Mouse (Mus musculus): ENCODE data around the gene Rmnd5b. TPM values are rescaled to one million over a fixed set of nuclear protein-coding genes. Genes with fewer than 3 reads are reported as not detected.

The Rmnd5b gene
- polyA plus RNA-seq, 1 experiment from 2014 or later, result 79.8 TPM

GRCm38 (mm10) chr11:51644217-51644616 lies 8.5 kb upstream of the Rmnd5b start:
- WGBS, result 63% methylated on average over 16 of the region's 16 CpGs
- H3K9me3 ChIP-seq (ENCODE audit: control insufficient read depth, low read length), result no peaks in the 10 kb centered on the region
- H3K27me3 ChIP-seq (replicated peaks; ENCODE audit: control insufficient read depth, insufficient read depth, low read length), result no peaks in the 10 kb centered on the region
- H3K4me2 ChIP-seq (ENCODE audit: low read length), result no peak overlapping the region
- H3K4me3 ChIP-seq (ENCODE audit: low read length), result no peak overlapping the region
- peaks cover 3% of the 10 kb centered on the region; the same call in 1 of the 2 replicates for H3K36me3 ChIP-seq (ENCODE audit: control insufficient read depth, insufficient read depth, low read length)
- H3K27ac ChIP-seq (ENCODE audit: low read depth, low read length), result no peak overlapping the region; the same call in 1 of the 2 replicates
- ATAC-seq, result no peak
- no peak overlapping the region for H3K9ac ChIP-seq (ENCODE audit: low read depth, low read length)
- H3K4me1 ChIP-seq (ENCODE audit: control insufficient read depth, insufficient read depth, low read depth, low read length), result peaks cover 13% of the 10 kb centered on the region

DNA sequence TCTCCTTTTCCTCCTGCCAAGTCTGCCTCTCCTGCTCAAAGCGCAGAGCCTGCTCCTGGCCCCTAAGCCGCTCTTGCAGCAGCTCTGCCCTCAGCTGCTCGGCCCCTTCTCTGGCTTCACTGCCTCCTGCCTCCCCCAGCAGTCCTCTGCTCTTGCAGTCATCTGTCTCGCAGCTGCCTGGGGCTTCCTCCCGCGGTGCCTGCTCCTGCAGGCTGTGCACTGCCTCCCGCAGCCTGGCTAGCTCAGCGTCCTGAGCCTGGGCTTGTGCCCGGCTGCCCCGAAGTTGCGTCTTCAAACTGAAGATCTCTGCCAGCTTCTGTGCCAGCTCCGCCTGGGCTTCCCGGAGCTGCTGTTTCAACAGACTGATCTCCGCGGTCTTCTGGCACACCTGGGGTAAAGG lies 8.1 kb upstream of the Rmnd5b start:
- ATAC-seq, result peak; percentile 29; the same call in 1 of the 2 replicates
- H3K9me3 ChIP-seq (ENCODE audit: control insufficient read depth, low read length), result no peaks in the 10 kb centered on the region
- 0 out of 2 replicates have a peak overlapping the region, but pooled peaks have one; percentile 8 for H3K27ac ChIP-seq (ENCODE audit: low read depth, low read length)
- H3K4me1 ChIP-seq (ENCODE audit: control insufficient read depth, insufficient read depth, low read depth, low read length), result peaks cover 8% of the 10 kb centered on the region
- peak overlapping the region; percentile 20; the same call in 1 of the 2 replicates for H3K4me2 ChIP-seq (ENCODE audit: low read length)
- H3K27me3 ChIP-seq (replicated peaks; ENCODE audit: control insufficient read depth, insufficient read depth, low read length), result no peaks in the 10 kb centered on the region
- H3K4me3 ChIP-seq (ENCODE audit: low read length), result no peak overlapping the region
- 53% methylated on average over 15 of the region's 15 CpGs for WGBS
- H3K36me3 ChIP-seq (ENCODE audit: control insufficient read depth, insufficient read depth, low read length), result peaks cover 3% of the 10 kb centered on the region; the same call in 1 of the 2 replicates
- no peak overlapping the region for H3K9ac ChIP-seq (ENCODE audit: low read depth, low read length)

DNA sequence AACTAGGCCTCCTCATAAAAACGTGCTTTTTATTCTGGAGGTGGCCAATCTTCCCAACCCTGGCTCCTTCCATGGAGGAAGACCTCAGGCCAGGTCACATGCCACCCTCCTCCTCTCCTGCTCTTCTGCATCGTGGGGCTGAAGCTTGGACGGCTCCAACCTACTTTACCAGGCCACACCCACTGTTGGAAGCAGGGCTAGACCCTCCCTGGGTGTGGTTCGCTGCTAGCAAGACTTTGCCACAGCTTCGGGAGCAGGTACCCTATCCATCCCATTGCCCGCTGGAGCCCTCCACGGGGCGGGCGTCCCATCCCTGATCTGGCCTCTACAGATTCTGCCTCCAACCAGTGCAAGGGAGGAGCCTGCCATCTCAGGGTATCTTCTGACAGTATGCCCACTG lies 7.5 kb upstream of the Rmnd5b start:
- peaks cover 3% of the 10 kb centered on the region; the same call in 1 of the 2 replicates for H3K36me3 ChIP-seq (ENCODE audit: control insufficient read depth, insufficient read depth, low read length)
- H3K4me2 ChIP-seq (ENCODE audit: low read length), result no peak overlapping the region
- no peaks in the 10 kb centered on the region for H3K27me3 ChIP-seq (replicated peaks; ENCODE audit: control insufficient read depth, insufficient read depth, low read length)
- no peak overlapping the region for H3K9ac ChIP-seq (ENCODE audit: low read depth, low read length)
- no peak overlapping the region for H3K4me3 ChIP-seq (ENCODE audit: low read length)
- H3K9me3 ChIP-seq (ENCODE audit: control insufficient read depth, low read length), result no peaks in the 10 kb centered on the region
- WGBS, result 80% methylated on average over 9 of the region's 9 CpGs
- no peak for ATAC-seq
- no peak overlapping the region for H3K27ac ChIP-seq (ENCODE audit: low read depth, low read length)
- H3K4me1 ChIP-seq (ENCODE audit: control insufficient read depth, insufficient read depth, low read depth, low read length), result peaks cover 3% of the 10 kb centered on the region; the same call in 1 of the 2 replicates

GRCm38 (mm10) chr11:51640748-51641147 lies 5.1 kb upstream of the Rmnd5b start:
- Histone ChIP-seq H3K27ac (ENCODE audit: low read depth, low read length) (no peak overlapping the region), H3K27me3 (replicated peaks; ENCODE audit: control insufficient read depth, insufficient read depth, low read length) (no peaks in the 10 kb centered on the region), H3K9me3 (ENCODE audit: control insufficient read depth, low read length) (no peaks in the 10 kb centered on the region), H3K36me3 (ENCODE audit: control insufficient read depth, insufficient read depth, low read length) (peaks cover 3% of the 10 kb centered on the region; the same call in 1 of the 2 replicates), H3K9ac (ENCODE audit: low read depth, low read length) (no peak overlapping the region), H3K4me1 (ENCODE audit: control insufficient read depth, insufficient read depth, low read depth, low read length) (peaks cover 8% of the 10 kb centered on the region; the same call in 1 of the 2 replicates), H3K4me3 (ENCODE audit: low read length) (no peak overlapping the region), H3K4me2 (ENCODE audit: low read length) (no peak overlapping the region)
- WGBS, result 88% methylated on average over 7 of the region's 7 CpGs
- ATAC-seq, result no peak

GRCm38 (mm10) chr11:51638497-51638896 lies 2.8 kb upstream of the Rmnd5b start:
- Histone ChIP-seq H3K27ac (ENCODE audit: low read depth, low read length) (no peak overlapping the region), H3K4me1 (ENCODE audit: control insufficient read depth, insufficient read depth, low read depth, low read length) (peaks cover 17% of the 10 kb centered on the region), H3K4me3 (ENCODE audit: low read length) (no peak overlapping the region), H3K36me3 (ENCODE audit: control insufficient read depth, insufficient read depth, low read length) (no peaks in the 10 kb centered on the region), H3K9ac (ENCODE audit: low read depth, low read length) (no peak overlapping the region), H3K4me2 (ENCODE audit: low read length) (no peak overlapping the region), H3K27me3 (replicated peaks; ENCODE audit: control insufficient read depth, insufficient read depth, low read length) (no peaks in the 10 kb centered on the region), H3K9me3 (ENCODE audit: control insufficient read depth, low read length) (no peaks in the 10 kb centered on the region)
- WGBS, result 69% methylated on average over 5 of the region's 5 CpGs
- no peak for ATAC-seq

DNA sequence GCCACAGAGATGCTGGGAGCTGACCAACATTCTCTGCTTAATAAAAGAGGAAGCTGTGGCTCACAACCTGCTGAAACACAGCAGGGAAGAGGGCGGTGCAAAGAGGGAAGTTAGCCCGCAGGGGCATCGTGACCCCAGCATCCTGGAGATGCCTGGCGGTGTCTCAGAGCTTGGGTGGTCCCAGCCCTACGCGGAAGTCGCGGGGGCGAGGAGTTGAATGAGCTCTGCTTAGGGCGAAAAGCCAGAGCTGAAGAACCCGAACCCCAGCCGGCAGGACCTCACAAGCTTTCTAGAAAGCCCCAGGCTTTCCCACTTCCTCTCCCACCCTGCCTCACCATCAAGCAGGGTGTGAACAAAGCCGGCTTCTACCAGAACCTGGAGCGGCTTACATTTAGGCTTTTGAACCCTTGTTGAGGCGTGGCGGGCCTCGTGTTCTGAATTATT lies 2.3 kb upstream of the Rmnd5b start:
- Histone ChIP-seq H3K4me3 (ENCODE audit: low read length) (no peak overlapping the region), H3K9me3 (ENCODE audit: control insufficient read depth, low read length) (no peaks in the 10 kb centered on the region), H3K27me3 (replicated peaks; ENCODE audit: control insufficient read depth, insufficient read depth, low read length) (no peaks in the 10 kb centered on the region), H3K4me1 (ENCODE audit: control insufficient read depth, insufficient read depth, low read depth, low read length) (peaks cover 17% of the 10 kb centered on the region), H3K36me3 (ENCODE audit: control insufficient read depth, insufficient read depth, low read length) (no peaks in the 10 kb centered on the region), H3K27ac (ENCODE audit: low read depth, low read length) (0 out of 2 replicates have a peak overlapping the region, but pooled peaks have one; percentile 5), H3K4me2 (ENCODE audit: low read length) (peak overlapping the region; percentile 20; the same call in 1 of the 2 replicates), H3K9ac (ENCODE audit: low read depth, low read length) (no peak overlapping the region)
- no peak for ATAC-seq
- 4% methylated on average over 17 of the region's 17 CpGs for WGBS

- H3K4me2 ChIP-seq (ENCODE audit: low read length), result peak overlapping the region; percentile 56
- peaks cover 17% of the 10 kb centered on the region for H3K4me1 ChIP-seq (ENCODE audit: control insufficient read depth, insufficient read depth, low read depth, low read length)
- no peaks in the 10 kb centered on the region for H3K27me3 ChIP-seq (replicated peaks; ENCODE audit: control insufficient read depth, insufficient read depth, low read length)
- 6% methylated on average over 6 of the region's 6 CpGs for WGBS
- peak overlapping the region; percentile 94 for H3K9ac ChIP-seq (ENCODE audit: low read depth, low read length)
- peak overlapping the region; percentile 83 for H3K27ac ChIP-seq (ENCODE audit: low read depth, low read length)
- H3K9me3 ChIP-seq (ENCODE audit: control insufficient read depth, low read length), result no peaks in the 10 kb centered on the region
- peak overlapping the region; percentile 93 for H3K4me3 ChIP-seq (ENCODE audit: low read length)
- H3K36me3 ChIP-seq (ENCODE audit: control insufficient read depth, insufficient read depth, low read length), result no peaks in the 10 kb centered on the region
- peak; percentile 25; the same call in 1 of the 2 replicates for ATAC-seq
Measured at GRCm38 (mm10) chr11:51636323-51636684, 608 bp upstream of the Rmnd5b start.

DNA sequence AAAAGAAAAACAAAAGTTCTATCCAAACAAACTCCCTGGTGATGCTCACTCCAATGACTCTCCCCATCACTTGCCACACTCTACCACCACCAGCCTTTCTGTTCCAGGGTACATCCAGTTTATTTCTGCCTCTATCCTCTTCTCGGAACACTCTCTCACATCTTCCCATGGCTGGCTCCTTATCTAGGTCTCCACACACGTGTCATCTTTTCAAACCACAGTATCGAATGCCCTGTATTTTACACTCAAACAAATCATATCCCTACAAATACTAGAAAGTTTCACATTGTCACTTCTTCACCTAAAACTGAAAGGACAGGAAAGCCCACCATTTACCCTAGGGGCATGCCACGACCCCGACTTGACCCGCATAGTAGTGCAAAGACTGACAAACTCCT lies 570 bp downstream of the Rmnd5b start:
- 18% methylated on average over 6 of the region's 6 CpGs for WGBS
- Histone ChIP-seq H3K36me3 (ENCODE audit: control insufficient read depth, insufficient read depth, low read length) (no peaks in the 10 kb centered on the region), H3K27ac (ENCODE audit: low read depth, low read length) (peak overlapping the region; percentile 83), H3K4me2 (ENCODE audit: low read length) (peak overlapping the region; percentile 56), H3K4me1 (ENCODE audit: control insufficient read depth, insufficient read depth, low read depth, low read length) (peaks cover 17% of the 10 kb centered on the region), H3K27me3 (replicated peaks; ENCODE audit: control insufficient read depth, insufficient read depth, low read length) (no peaks in the 10 kb centered on the region), H3K4me3 (ENCODE audit: low read length) (peak overlapping the region; percentile 93), H3K9ac (ENCODE audit: low read depth, low read length) (peak overlapping the region; percentile 94), H3K9me3 (ENCODE audit: control insufficient read depth, low read length) (no peaks in the 10 kb centered on the region)
- no peak for ATAC-seq

DNA sequence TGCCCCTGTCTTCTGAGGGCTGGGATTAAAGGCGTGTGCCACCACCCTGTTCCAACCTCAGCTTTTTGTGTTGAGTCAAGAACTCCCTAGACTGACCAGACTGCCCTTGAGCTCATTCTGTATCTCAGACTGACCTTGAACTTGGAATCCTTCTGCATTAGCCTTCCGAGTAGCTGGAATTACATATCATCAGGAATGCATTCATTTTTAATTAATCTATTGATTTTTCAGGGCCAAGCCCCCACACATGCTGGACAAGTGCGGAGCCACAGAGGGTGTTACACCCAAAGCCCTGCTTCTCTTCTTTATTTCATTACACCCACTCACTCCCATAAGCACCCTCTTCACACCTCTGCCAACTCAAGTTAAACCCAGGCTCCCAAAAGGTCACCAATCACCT lies 2.0 kb downstream of the Rmnd5b start:
- H3K4me2 ChIP-seq (ENCODE audit: low read length), result no peak overlapping the region
- ATAC-seq, result no peak
- H3K9me3 ChIP-seq (ENCODE audit: control insufficient read depth, low read length), result no peaks in the 10 kb centered on the region
- no peak overlapping the region for H3K27ac ChIP-seq (ENCODE audit: low read depth, low read length)
- H3K9ac ChIP-seq (ENCODE audit: low read depth, low read length), result no peak overlapping the region
- H3K4me1 ChIP-seq (ENCODE audit: control insufficient read depth, insufficient read depth, low read depth, low read length), result peaks cover 17% of the 10 kb centered on the region
- H3K36me3 ChIP-seq (ENCODE audit: control insufficient read depth, insufficient read depth, low read length), result peaks cover 3% of the 10 kb centered on the region; the same call in 1 of the 2 replicates
- H3K27me3 ChIP-seq (replicated peaks; ENCODE audit: control insufficient read depth, insufficient read depth, low read length), result no peaks in the 10 kb centered on the region
- WGBS, result 99% methylated on average over 3 of the region's 3 CpGs
- H3K4me3 ChIP-seq (ENCODE audit: low read length), result no peak overlapping the region

Measured in hindbrain, embryonic 16.5 days (tissue).